Mouse (Mus musculus): ENCODE data around the gene Nfkbil1. TPM values are rescaled to one million over a fixed set of nuclear protein-coding genes. Genes with fewer than 3 reads are reported as not detected.

Gene Nfkbil1
- total and polyA plus RNA-seq, 2 experiments: 7.6 to 8.6 TPM

- peak; percentile 38 for DNase-seq (ENCODE audit: extremely low read depth, low read depth, low spot score)
- peaks cover 2% of the 10 kb centered on the region; the same call in 1 of the 2 replicates for H3K4me1 ChIP-seq (ENCODE audit: control insufficient read depth, insufficient read depth, low read length)
- H3K4me3 ChIP-seq (ENCODE audit: insufficient read depth, low read depth, low read length): no peak overlapping the region
- no peaks in the 10 kb centered on the region for H3K27me3 ChIP-seq (ENCODE audit: control insufficient read depth, insufficient read depth, low read length)
- TF ChIP-seq CTCF (IDR thresholded peaks at IDR 0.05; ENCODE audit: low read depth, low read length) (no peak), POLR2A (IDR thresholded peaks at IDR 0.05; ENCODE audit: extremely low read depth, insufficient read depth, low read length) (no peak)
- no peaks in the 10 kb centered on the region for H3K79me2 ChIP-seq (ENCODE audit: control insufficient read depth, insufficient read depth, low read length)
- no peak overlapping the region for H3K9ac ChIP-seq (ENCODE audit: low read depth, low read length)
- peaks cover 4% of the 10 kb centered on the region; the same call in 1 of the 2 replicates for H3K36me3 ChIP-seq (ENCODE audit: control insufficient read depth, insufficient read depth, low read length)
- H3K27ac ChIP-seq (replicated peaks; ENCODE audit: insufficient read depth, low read depth, low read length): no peak overlapping the region
- WGBS: 60% methylated on average over 1 of the region's 1 CpGs
Measured at GRCm38 (mm10) chr17:35257378-35257777, 21.8 kb upstream of the Nfkbil1 start.

- Histone ChIP-seq H3K4me1 (ENCODE audit: control insufficient read depth, insufficient read depth, low read length) (no peaks in the 10 kb centered on the region), H3K36me3 (ENCODE audit: control insufficient read depth, insufficient read depth, low read length) (peaks cover 11% of the 10 kb centered on the region; the same call in 1 of the 2 replicates), H3K27ac (replicated peaks; ENCODE audit: insufficient read depth, low read depth, low read length) (no peak overlapping the region), H3K79me2 (ENCODE audit: control insufficient read depth, insufficient read depth, low read length) (no peaks in the 10 kb centered on the region), H3K9ac (ENCODE audit: low read depth, low read length) (no peak overlapping the region), H3K27me3 (ENCODE audit: control insufficient read depth, insufficient read depth, low read length) (no peaks in the 10 kb centered on the region), H3K4me3 (ENCODE audit: insufficient read depth, low read depth, low read length) (no peak overlapping the region)
- WGBS: 53% methylated on average over 4 of the region's 4 CpGs
- no peak for TF ChIP-seq CTCF (IDR thresholded peaks at IDR 0.05; ENCODE audit: low read depth, low read length)
- TF ChIP-seq POLR2A (IDR thresholded peaks at IDR 0.05; ENCODE audit: extremely low read depth, insufficient read depth, low read length): no peak
- no peak for DNase-seq (ENCODE audit: extremely low read depth, low read depth, low spot score)
Measured at GRCm38 (mm10) chr17:35255704-35256103, 20.1 kb upstream of the Nfkbil1 start.

- DNase-seq (ENCODE audit: extremely low read depth, low read depth, low spot score): no peak
- no peaks in the 10 kb centered on the region for H3K27me3 ChIP-seq (ENCODE audit: control insufficient read depth, insufficient read depth, low read length)
- TF ChIP-seq POLR2A (IDR thresholded peaks at IDR 0.05; ENCODE audit: extremely low read depth, insufficient read depth, low read length): no peak
- TF ChIP-seq CTCF (IDR thresholded peaks at IDR 0.05; ENCODE audit: low read depth, low read length): no peak
- H3K36me3 ChIP-seq (ENCODE audit: control insufficient read depth, insufficient read depth, low read length): peaks cover 11% of the 10 kb centered on the region; the same call in 1 of the 2 replicates
- H3K9ac ChIP-seq (ENCODE audit: low read depth, low read length): no peak overlapping the region
- H3K4me3 ChIP-seq (ENCODE audit: insufficient read depth, low read depth, low read length): no peak overlapping the region
- no peaks in the 10 kb centered on the region for H3K4me1 ChIP-seq (ENCODE audit: control insufficient read depth, insufficient read depth, low read length)
- no peak overlapping the region for H3K27ac ChIP-seq (replicated peaks; ENCODE audit: insufficient read depth, low read depth, low read length)
- WGBS: 61% methylated on average over 3 of the region's 3 CpGs
- H3K79me2 ChIP-seq (ENCODE audit: control insufficient read depth, insufficient read depth, low read length): no peaks in the 10 kb centered on the region
Measured at GRCm38 (mm10) chr17:35255301-35255700, 19.7 kb upstream of the Nfkbil1 start.

GRCm38 (mm10) chr17:35254241-35255098, 18.9 kb upstream of the Nfkbil1 start:
- H3K27ac ChIP-seq (replicated peaks; ENCODE audit: insufficient read depth, low read depth, low read length): no peak overlapping the region
- no peaks in the 10 kb centered on the region for H3K4me1 ChIP-seq (ENCODE audit: control insufficient read depth, insufficient read depth, low read length)
- no peak overlapping the region for H3K9ac ChIP-seq (ENCODE audit: low read depth, low read length)
- H3K36me3 ChIP-seq (ENCODE audit: control insufficient read depth, insufficient read depth, low read length): peaks cover 17% of the 10 kb centered on the region; the same call in 1 of the 2 replicates
- no peaks in the 10 kb centered on the region for H3K79me2 ChIP-seq (ENCODE audit: control insufficient read depth, insufficient read depth, low read length)
- DNase-seq (ENCODE audit: extremely low read depth, low read depth, low spot score): peak; percentile 36
- 68% methylated on average over 11 of the region's 11 CpGs for WGBS
- H3K27me3 ChIP-seq (ENCODE audit: control insufficient read depth, insufficient read depth, low read length): no peaks in the 10 kb centered on the region
- no peak overlapping the region for H3K4me3 ChIP-seq (ENCODE audit: insufficient read depth, low read depth, low read length)
- no peak for TF ChIP-seq POLR2A (IDR thresholded peaks at IDR 0.05; ENCODE audit: extremely low read depth, insufficient read depth, low read length)
- peak; percentile 91 for TF ChIP-seq CTCF (IDR thresholded peaks at IDR 0.05; ENCODE audit: low read depth, low read length)

- H3K36me3 ChIP-seq (ENCODE audit: control insufficient read depth, insufficient read depth, low read length): peaks cover 25% of the 10 kb centered on the region; the same call in 1 of the 2 replicates
- H3K4me3 ChIP-seq (ENCODE audit: insufficient read depth, low read depth, low read length): no peak overlapping the region
- H3K4me1 ChIP-seq (ENCODE audit: control insufficient read depth, insufficient read depth, low read length): no peaks in the 10 kb centered on the region
- H3K9ac ChIP-seq (ENCODE audit: low read depth, low read length): no peak overlapping the region
- TF ChIP-seq CTCF (IDR thresholded peaks at IDR 0.05; ENCODE audit: low read depth, low read length) (no peak), POLR2A (IDR thresholded peaks at IDR 0.05; ENCODE audit: extremely low read depth, insufficient read depth, low read length) (no peak)
- WGBS: 83% methylated on average over 32 of the region's 32 CpGs
- DNase-seq (ENCODE audit: extremely low read depth, low read depth, low spot score): no peak
- H3K79me2 ChIP-seq (ENCODE audit: control insufficient read depth, insufficient read depth, low read length): no peaks in the 10 kb centered on the region
- H3K27me3 ChIP-seq (ENCODE audit: control insufficient read depth, insufficient read depth, low read length): no peaks in the 10 kb centered on the region
- H3K27ac ChIP-seq (replicated peaks; ENCODE audit: insufficient read depth, low read depth, low read length): no peak overlapping the region
Measured at GRCm38 (mm10) chr17:35253293-35254093, 17.9 kb upstream of the Nfkbil1 start.

All from liver, adult 2 months (tissue).